Mouse (Mus musculus): Measurements from ENCODE around the gene Scarf1.

Gene Scarf1

DNA sequence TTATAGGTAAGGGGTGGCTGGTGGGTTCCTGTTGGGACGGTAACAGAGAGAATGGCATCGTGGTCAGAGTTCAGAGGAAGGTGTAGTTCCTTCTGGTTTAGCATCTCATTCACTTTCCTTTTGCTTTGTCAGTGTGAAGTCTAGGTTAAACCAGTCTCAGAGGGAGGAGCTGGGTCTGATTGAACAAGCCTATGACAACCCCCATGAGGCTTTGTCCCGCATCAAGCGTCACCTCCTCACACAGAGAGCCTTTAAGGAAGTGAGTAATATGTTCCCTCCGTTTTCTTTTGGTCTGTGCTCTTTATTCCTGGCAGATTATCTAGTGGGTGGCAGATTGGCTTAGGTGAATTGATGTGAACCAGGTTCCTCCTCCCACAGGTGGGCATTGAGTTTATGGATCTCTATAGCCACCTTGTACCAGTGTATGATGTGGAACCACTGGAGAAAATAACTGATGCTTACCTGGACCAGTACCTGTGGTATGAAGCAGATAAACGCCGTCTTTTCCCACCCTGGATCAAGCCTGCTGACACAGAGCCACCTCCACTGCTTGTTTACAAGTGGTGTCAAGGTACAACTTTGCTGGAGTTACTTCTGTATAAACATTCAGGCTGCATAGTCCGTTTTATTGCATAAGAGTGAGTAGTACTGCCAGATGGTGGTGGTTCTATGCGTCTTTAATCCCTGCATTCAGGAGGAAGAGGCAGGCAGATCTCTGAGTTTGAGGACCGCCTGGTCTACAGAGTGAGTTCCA lies 18.9 kb upstream of the Scarf1 start:
- Histone ChIP-seq H3K36me3 (ENCODE audit: control insufficient read depth, insufficient read depth, low read length, poor library complexity, severe bottlenecking) (peaks cover 49% of the 10 kb centered on the region), H3K27me3 (ENCODE audit: control insufficient read depth, insufficient read depth, low read length, poor library complexity, severe bottlenecking) (no peaks in the 10 kb centered on the region)
- no peak for DNase-seq (ENCODE audit: low read depth, low spot score)

DNA sequence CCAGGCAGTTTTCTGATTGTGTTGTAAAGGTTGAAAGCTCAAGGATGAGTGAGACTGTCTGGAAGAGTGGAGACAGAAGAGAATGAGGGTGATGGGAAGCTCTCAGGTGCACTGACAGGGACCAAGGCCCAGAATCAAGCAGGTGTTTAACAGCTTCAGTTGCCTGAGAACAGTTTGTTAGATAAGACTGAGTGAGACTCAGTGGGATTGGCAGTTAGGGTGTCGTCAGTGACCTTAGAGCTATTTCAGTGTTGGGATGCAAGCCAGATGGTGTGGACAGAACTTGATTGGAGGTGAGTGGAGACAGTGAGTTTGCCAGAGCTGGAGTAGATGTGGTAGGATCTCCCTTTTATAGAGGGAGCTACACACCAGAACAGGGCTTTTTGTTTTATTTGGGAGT lies 15.2 kb upstream of the Scarf1 start:
- DNase-seq (ENCODE audit: low read depth, low spot score), result no peak
- Histone ChIP-seq H3K36me3 (ENCODE audit: control insufficient read depth, insufficient read depth, low read length, poor library complexity, severe bottlenecking) (peaks cover 50% of the 10 kb centered on the region), H3K27me3 (ENCODE audit: control insufficient read depth, insufficient read depth, low read length, poor library complexity, severe bottlenecking) (no peaks in the 10 kb centered on the region)

DNA sequence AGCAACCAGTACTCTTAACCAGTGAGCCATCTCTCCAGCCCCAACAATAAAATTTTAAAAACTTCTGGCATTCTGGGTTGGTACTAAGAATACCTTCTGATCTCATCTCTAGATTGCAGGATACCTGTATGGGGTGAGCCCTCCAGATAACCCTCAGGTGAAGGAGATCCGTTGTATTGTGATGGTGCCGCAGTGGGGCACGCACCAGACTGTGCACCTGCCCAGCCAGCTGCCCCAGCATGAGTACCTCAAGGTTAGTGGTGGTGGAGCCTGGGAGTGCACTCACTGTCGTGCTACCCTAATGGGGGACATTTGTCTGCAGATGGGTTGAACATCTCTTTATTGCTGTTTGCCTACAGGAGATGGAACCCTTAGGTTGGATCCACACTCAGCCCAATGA lies 5.2 kb upstream of the Scarf1 start:
- Histone ChIP-seq H3K27me3 (ENCODE audit: control insufficient read depth, insufficient read depth, low read length, poor library complexity, severe bottlenecking) (no peaks in the 10 kb centered on the region), H3K36me3 (ENCODE audit: control insufficient read depth, insufficient read depth, low read length, poor library complexity, severe bottlenecking) (peaks cover 12% of the 10 kb centered on the region)
- no peak for DNase-seq (ENCODE audit: low read depth, low spot score)

DNA sequence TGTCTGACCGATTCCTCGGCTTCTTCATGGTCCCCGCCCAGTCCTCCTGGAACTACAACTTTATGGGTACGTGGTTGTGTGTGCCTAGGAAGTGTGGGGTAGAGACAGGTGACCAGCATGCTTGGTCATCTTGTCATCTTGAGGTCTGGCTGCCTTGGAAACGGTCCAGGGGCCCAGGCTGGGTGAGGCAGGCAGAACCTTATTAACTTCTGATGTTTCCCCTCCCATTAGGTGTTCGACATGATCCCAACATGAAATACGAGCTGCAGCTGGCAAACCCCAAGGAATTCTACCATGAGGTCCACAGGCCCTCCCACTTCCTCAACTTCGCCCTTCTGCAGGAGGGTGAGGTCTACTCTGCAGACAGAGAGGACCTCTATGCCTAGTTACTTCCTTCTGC lies 4.4 kb upstream of the Scarf1 start:
- DNase-seq (ENCODE audit: low read depth, low spot score), result no peak
- Histone ChIP-seq H3K27me3 (ENCODE audit: control insufficient read depth, insufficient read depth, low read length, poor library complexity, severe bottlenecking) (no peaks in the 10 kb centered on the region), H3K36me3 (ENCODE audit: control insufficient read depth, insufficient read depth, low read length, poor library complexity, severe bottlenecking) (peaks cover 12% of the 10 kb centered on the region)

DNA sequence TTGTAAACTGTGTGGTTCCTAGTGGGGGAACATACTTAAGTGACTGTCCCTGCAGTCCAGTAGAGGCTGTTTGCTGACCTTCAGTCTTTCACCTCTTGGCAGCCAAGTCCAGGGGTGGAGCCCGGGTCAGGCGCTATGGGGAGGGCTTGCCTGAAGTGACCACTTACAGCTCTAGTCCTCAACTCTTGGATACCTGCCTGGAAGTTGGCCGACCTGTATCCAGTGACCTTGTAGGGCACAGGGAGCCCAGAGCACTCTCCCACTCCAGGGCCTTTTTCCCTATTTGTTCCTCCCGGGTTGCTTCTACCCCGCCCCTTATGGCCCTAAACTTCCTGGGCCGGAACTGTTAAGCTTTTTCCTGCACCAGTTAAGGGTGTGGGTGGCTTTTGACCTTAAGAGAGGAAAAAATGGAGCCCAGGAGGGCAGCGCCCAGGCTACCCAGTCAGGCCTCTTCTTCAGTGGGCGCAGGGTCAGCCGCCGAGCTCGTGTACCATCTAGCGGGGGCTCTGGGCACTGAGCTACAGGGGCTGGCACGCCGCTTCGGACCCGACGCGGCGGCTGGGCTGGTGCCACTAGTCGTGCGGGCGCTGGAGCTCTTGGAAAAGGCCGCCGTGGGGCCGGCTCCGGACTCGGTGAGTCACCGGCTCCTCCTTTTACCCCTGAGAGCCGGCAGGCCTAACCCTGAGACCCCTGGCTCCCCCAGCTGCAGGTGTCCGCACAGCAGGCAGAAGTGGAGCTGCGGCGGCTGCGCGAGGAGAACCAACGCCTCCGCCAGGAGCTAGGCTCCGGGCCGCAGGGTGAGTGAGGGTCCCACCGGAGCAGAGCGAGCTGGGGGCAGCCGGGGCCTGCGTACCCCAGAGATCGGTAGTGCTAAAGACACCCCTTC lies 3.4 kb upstream of the Scarf1 start, which contains the start of gene Rilp:
TSS of gene Rilp (plus strand) at position 354 of the 886 bp plus-strand sequence.
- Histone ChIP-seq H3K36me3 (ENCODE audit: control insufficient read depth, insufficient read depth, low read length, poor library complexity, severe bottlenecking) (peaks cover 10% of the 10 kb centered on the region), H3K27me3 (ENCODE audit: control insufficient read depth, insufficient read depth, low read length, poor library complexity, severe bottlenecking) (no peaks in the 10 kb centered on the region)
- peak; percentile 21 for DNase-seq (ENCODE audit: low read depth, low spot score)

DNA sequence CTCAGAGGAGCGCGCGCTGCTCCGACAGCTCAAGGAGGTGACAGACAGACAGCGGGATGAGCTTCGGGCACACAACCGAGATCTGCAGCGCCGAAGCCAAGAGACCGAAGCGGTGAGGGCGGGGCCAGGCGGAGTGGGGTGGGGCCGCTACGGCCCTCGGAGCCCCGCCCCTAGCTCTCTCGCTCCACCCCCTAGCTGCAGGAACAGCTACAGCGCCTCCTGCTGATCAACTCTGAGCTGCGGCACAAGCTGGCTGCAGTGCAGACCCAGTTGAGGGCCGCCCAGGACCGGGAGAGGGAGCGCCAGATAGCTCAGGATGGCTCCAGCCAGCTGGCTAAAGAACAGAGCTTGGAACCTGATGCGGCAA lies 2.7 kb upstream of the Scarf1 start:
- Histone ChIP-seq H3K36me3 (ENCODE audit: control insufficient read depth, insufficient read depth, low read length, poor library complexity, severe bottlenecking) (peaks cover 10% of the 10 kb centered on the region), H3K27me3 (ENCODE audit: control insufficient read depth, insufficient read depth, low read length, poor library complexity, severe bottlenecking) (no peaks in the 10 kb centered on the region)
- DNase-seq (ENCODE audit: low read depth, low spot score), result peak; percentile 96

DNA sequence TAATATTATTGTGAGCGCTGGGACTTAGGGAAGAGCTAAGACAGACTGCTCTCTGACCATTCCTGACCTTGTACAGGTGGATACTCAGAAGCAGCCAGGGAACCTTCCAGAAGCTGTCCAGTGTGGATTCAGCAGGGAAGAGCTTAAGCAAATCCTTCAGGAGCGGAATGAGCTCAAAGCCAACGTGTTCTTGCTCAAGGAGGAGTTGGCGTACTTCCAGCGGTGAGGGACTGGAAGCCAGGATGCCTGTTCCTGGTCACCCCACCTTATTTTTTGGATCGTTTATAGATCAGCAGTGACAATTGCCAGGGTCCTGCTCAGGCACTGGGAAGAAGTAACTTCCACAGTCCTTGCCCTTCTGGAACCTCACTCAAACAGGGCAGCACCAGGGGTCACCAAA lies 2.1 kb upstream of the Scarf1 start:
- no peak for DNase-seq (ENCODE audit: low read depth, low spot score)
- Histone ChIP-seq H3K27me3 (ENCODE audit: control insufficient read depth, insufficient read depth, low read length, poor library complexity, severe bottlenecking) (no peaks in the 10 kb centered on the region), H3K36me3 (ENCODE audit: control insufficient read depth, insufficient read depth, low read length, poor library complexity, severe bottlenecking) (peaks cover 9% of the 10 kb centered on the region)

DNA sequence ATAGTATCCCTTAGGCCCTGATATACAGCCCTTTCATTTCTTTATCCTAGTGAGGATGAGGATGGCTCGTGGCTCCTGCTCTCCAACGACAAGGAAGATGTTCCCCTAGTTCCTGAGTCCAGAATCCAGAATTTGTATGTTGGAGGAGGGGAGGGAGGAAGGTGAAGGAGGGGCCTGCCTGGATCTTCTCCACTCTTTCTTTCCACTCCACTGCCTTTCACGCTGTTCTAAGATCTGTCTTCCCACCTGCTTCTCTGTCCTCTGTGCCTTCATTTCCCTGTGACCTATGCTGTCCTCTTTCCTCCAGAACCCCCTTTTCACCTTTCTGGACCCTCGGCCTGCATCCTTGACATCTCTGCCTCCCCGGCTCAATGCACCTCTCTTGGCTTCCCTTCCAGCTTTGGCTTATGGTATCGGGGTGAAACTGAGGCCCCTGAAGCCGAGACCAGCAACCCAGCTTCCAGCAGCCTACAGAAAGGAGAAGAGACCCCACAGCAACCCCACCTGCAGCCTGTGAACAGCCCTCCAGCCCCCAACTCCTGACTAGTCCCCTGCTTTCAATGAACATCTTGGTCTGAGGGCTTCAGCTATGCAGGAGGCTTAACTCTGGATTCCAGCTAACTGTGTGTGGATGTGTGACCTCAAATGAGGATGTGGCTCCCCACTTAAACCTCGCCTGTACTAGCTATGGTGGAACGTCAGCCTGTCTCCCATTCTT lies 880 bp upstream of the Scarf1 start:
- Histone ChIP-seq H3K27me3 (ENCODE audit: control insufficient read depth, insufficient read depth, low read length, poor library complexity, severe bottlenecking) (no peaks in the 10 kb centered on the region), H3K36me3 (ENCODE audit: control insufficient read depth, insufficient read depth, low read length, poor library complexity, severe bottlenecking) (peaks cover 7% of the 10 kb centered on the region)
- no peak for DNase-seq (ENCODE audit: low read depth, low spot score)

DNA sequence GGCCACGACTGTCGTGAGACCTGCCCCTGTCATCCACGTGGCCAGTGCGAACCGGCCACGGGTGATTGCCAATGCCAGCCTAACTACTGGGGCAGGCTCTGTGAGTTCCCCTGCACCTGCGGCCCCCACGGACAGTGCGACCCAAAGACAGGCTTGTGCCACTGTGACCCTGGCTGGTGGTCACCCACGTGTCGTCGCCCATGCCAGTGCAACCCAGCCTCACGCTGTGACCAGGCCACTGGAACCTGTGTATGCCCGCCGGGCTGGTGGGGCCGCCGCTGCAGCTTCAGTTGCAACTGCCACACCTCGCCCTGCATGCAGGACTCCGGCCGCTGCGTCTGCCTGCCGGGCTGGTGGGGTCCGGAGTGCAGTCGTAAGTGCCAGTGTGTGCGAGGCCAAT lies 1.8 kb downstream of the Scarf1 start:
- no peak for DNase-seq (ENCODE audit: low read depth, low spot score)
- Histone ChIP-seq H3K36me3 (ENCODE audit: control insufficient read depth, insufficient read depth, low read length, poor library complexity, severe bottlenecking) (no peaks in the 10 kb centered on the region), H3K27me3 (ENCODE audit: control insufficient read depth, insufficient read depth, low read length, poor library complexity, severe bottlenecking) (no peaks in the 10 kb centered on the region)

DNA sequence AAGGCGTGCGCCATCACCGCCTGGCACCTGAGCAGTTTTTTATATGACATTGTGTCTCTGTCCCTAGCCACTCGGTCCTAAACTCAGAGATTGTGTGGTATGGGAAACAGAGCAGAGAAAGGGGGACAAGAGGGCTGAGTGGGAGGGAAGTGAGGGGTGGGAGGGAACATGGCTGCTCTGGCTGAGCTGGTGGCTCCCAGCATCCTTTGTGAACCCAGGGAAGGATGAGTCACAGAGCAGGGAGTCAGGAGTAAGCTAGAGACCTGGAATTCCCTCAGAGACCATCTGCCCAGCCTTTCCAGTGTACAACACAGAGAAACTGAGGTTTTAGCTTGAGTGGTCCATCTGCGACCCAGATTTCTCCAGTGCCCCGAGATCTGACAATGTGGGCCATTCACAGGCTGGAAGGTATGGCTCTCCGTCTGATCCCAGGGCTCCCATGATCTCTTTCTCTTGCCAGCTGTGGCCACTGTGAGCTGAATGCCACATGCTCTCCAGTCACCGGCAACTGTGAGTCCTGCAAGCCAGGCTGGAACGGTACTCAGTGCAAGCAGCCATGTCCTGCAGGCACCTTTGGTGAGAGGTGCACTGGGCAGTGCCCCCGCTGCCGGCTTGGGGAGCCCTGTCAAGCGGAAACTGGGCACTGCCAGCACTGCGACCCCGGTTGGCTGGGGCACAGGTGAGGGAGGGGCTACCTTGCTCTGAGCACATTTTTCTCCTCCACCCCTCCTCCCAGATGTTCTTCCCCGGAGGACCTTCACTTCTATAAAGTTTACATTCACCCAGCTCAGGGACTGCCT lies 6.7 kb downstream of the Scarf1 start:
- Histone ChIP-seq H3K27me3 (ENCODE audit: control insufficient read depth, insufficient read depth, low read length, poor library complexity, severe bottlenecking) (no peaks in the 10 kb centered on the region), H3K36me3 (ENCODE audit: control insufficient read depth, insufficient read depth, low read length, poor library complexity, severe bottlenecking) (no peaks in the 10 kb centered on the region)
- no peak for DNase-seq (ENCODE audit: low read depth, low spot score)

DNA sequence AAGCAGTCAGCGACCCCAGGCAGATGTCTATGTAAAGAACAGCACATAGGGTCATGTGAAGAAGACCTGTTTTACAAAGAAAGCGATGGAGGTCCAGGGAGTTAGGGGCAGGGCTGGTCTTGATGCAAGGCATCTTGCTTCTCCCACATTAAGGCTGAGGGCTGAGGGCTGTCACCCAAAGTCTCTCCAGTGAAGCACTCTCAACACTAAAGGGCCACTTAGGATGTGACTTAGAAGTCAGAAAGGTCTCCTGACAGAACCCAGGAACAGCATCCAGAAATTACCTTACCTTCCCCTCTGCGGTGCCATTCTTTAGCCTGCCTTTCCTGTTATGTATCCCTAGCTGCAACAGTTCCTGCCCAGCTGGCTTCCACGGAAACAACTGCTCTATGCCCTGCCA lies 8.3 kb downstream of the Scarf1 start:
- no peak for DNase-seq (ENCODE audit: low read depth, low spot score)
- Histone ChIP-seq H3K27me3 (ENCODE audit: control insufficient read depth, insufficient read depth, low read length, poor library complexity, severe bottlenecking) (no peaks in the 10 kb centered on the region), H3K36me3 (ENCODE audit: control insufficient read depth, insufficient read depth, low read length, poor library complexity, severe bottlenecking) (no peaks in the 10 kb centered on the region)

DNA sequence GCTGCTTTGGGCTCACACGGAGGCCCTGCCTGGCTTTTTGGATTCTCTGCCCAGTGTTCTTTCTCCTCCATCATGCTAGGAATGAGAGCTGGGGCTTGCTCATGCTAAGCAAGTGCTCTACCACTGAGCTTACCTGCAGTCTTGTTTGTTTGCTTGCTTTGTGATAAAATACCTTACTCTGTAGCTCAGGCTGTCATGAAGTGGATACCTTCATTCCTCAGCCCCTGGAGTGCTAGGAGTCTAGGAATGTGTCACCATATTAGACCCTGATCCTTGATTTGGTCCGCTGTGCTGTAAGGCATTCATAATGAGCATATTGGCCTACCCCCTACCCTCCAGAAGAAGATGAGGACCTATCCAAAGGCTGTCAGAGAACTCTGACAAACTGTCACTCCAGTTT lies 9.5 kb downstream of the Scarf1 start:
- DNase-seq (ENCODE audit: low read depth, low spot score), result no peak
- Histone ChIP-seq H3K27me3 (ENCODE audit: control insufficient read depth, insufficient read depth, low read length, poor library complexity, severe bottlenecking) (no peaks in the 10 kb centered on the region), H3K36me3 (ENCODE audit: control insufficient read depth, insufficient read depth, low read length, poor library complexity, severe bottlenecking) (no peaks in the 10 kb centered on the region)

DNA sequence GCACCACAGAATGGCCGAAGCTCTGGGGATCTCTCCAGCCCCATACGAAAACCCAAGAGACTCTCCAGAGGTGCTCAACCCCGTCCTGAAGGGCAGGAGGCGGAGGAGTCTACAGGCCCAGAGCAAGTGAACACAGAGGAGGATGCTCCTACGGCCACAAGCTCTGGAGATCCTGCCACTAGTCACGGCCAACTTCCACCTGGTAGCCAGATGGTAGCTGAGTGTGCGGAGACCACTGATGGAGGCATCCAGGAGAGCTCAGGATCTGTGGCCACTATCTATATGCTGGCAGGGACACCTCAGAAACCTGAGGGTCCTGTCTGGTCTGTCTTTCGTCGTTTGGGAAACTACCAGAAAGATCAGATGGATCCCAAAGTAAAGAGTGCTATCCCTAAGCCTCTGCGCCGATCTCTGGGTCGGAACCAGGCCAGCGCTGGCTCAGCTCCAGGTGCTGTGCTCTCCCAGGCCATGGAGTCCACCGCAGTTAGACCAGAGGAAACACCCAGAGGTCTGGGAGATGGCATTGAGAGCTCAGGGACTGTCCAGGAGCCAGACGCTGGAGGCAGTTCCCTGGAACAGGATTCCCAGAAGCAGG lies 12.3 kb downstream of the Scarf1 start:
- Histone ChIP-seq H3K27me3 (ENCODE audit: control insufficient read depth, insufficient read depth, low read length, poor library complexity, severe bottlenecking) (no peaks in the 10 kb centered on the region; the same call in 1 of the 2 replicates), H3K36me3 (ENCODE audit: control insufficient read depth, insufficient read depth, low read length, poor library complexity, severe bottlenecking) (no peaks in the 10 kb centered on the region)

DNA sequence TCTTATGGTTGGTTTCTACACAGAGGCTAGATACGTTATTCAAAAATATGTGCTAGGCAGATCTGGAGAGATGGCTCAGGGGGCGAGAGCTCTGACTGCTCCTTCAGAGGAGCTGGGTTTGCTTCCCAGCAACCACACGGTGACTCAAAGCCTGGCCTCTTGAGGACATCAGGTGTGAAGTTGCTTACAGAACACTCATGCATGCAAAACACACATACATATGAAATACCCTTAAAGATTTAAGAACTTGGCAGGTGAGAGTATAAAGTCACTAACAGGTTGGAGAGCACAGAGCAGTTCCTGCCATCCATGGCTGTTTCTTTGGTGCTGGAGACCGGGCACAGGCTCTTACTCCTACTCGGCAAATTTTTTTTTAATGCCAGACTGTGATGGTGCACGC lies 13.6 kb downstream of the Scarf1 start:
- DNase-seq (ENCODE audit: low read depth, low spot score), result no peak
- Histone ChIP-seq H3K36me3 (ENCODE audit: control insufficient read depth, insufficient read depth, low read length, poor library complexity, severe bottlenecking) (no peaks in the 10 kb centered on the region), H3K27me3 (ENCODE audit: control insufficient read depth, insufficient read depth, low read length, poor library complexity, severe bottlenecking) (no peaks in the 10 kb centered on the region; the same call in 1 of the 2 replicates)

More for the DNA sequence above, 12.3 kb downstream of the Scarf1 start:
- no peak for DNase-seq (ENCODE audit: low read depth, low spot score)
